Mouse (Mus musculus) G1E (cell line): ENCODE results near the gene Mocs1.

ENCODE experiments used
- CTCF ChIP-seq: IDR thresholded peaks from 2 replicates; pipeline ENCODE4 v1.5.1; 2012; ENCODE audit warnings: low read depth, low read length, inconsistent platforms, mixed read lengths
- GATA1 ChIP-seq: IDR thresholded peaks from 2 replicates; pipeline ENCODE4 v1.6.1; 2012; ENCODE audit warnings: borderline replicate concordance, low read length, inconsistent platforms, mixed read lengths
- POLR2AphosphoS5 ChIP-seq: IDR thresholded peaks from 2 replicates; pipeline ENCODE4 v1.6.1; 2012; ENCODE audit warnings: low read depth, low read length, inconsistent platforms; ENCODE audit not compliant: insufficient replicate concordance
- TAL1 ChIP-seq: conservative IDR thresholded peaks from 2 replicates; pipeline ENCODE4 v1.6.1; 2012; ENCODE audit warnings: low read depth, low read length, inconsistent platforms, mixed read lengths

GRCm38 (mm10) chr17:49498169-49498568 lies 70.0 kb downstream of the Mocs1 start:
- TF ChIP-seq CTCF (no peak), GATA1 (no peak), TAL1 (no peak), POLR2AphosphoS5 (no peak)
